Mouse (Mus musculus) left cerebral cortex, postnatal 10 days (tissue): ENCODE results near the gene Acot9. TPM values are rescaled to one million over a fixed set of nuclear protein-coding genes. Genes with fewer than 3 reads are reported as not detected.

Experiments used
- DNase-seq, 2 experiments: peaks; one replicate each; pipeline ENCODE4 v3.0.0; 2021 to 2022; ENCODE audit warnings: low spot score in 2 of 2, mixed read lengths in 1 of 2; ENCODE audit errors: extremely low spot score in 1 of 2
- intact Hi-C: fragments of 180-260 bp; cut with DNase I; formaldehyde crosslinking; loops from one replicate; pipeline ENCODE4 v1.15.1; 2025
- total RNA-seq, 2 experiments: library from RNA; stranded (reverse); gene quantifications; 2 replicates each; pipeline ENCODE4 v1.2.3; 2021

Gene Acot9
- 10 to 100 TPM; 33.6 to 33.8 TPM for total RNA-seq

- intact Hi-C loops, result no loop called here
- peak; percentile 76 to 92 for DNase-seq
Observed at GRCm38 (mm10) chrX:155262235-155262914, at the start of gene Acot9. Acot9 (plus strand) TSS chrX:155262443.

GRCm38 (mm10) chrX:155214291-155215136, 47.7 kb upstream of the Acot9 start:
- intact Hi-C loops, result loop anchor here (5.0 kb wide), 1 partner anchor 67 kb away; no protein-coding TSS in a partner anchor
- DNase-seq, result no peak

DNA sequence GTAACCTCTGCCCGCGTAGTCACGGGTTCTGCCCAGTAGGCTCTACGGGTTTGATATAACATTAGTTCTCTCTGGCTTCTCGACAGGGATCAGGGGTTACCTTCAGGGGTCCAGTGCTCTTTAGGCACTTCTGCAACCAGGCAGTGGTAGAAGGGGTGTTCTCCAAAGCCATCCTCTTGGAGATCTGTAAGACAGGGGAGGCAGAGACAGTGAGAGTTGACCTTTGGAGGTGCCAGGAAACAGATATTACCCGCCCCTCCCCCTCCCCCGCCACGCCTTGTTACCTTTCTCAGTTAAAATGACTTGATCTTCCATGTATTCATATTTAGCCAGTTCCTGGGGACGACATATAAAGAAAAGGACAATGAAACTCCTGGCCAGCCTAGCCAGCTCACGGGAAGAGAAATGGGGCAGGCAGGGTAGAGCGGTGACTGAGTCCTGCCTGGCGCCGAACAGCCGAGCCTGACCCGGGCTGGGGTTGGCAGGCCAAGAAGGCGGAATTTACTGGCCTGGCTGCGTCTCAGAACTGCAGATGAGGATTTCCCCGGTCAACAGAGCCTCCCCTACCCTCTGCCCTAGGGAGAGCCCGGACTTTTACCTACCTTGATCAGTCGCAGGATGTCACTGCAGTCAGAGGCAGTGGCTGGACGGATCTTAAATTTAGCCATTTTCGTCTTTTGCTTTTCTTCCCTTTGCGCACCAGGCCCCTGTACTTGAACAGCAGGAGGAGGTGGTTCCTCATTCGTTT, 46.6 kb upstream of the Acot9 start:
- intact Hi-C loops, result loop anchor here (5.0 kb wide), 1 partner anchor 68 kb away; no protein-coding TSS in a partner anchor
- peak in 1 of 2 experiments; percentile 30 for DNase-seq

- intact Hi-C loops, result loop anchor here (5.0 kb wide), 1 partner anchor 69 kb away; no protein-coding TSS in a partner anchor
- peak; percentile 81 to 94 for DNase-seq
Observed at GRCm38 (mm10) chrX:155216271-155216670, 46.0 kb upstream of the Acot9 start, which contains the start of gene Sat1. Sat1 (minus strand) TSS chrX:155216449.

DNA sequence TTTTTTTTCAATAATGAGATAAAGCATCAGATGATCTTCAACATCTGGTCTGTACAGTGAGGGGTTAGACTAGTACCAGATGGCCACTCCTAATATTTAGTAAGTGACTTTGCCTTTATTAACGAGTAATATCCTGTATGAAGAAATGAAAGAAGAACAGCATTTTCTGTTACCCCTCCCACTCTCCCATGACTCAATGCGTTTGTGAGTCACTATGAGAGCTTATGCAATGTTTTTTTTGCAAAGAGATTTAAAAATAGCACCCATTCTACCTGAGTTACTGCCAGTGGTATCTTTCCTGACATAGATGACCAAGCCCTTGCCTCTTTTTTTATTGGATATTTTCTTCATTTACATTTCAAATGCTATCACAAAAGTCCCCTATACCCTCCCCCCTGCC, 44.0 kb upstream of the Acot9 start:
- intact Hi-C loops, result loop anchor here (5.0 kb wide), 1 partner anchor 71 kb away; no protein-coding TSS in a partner anchor
- DNase-seq, result no peak

- intact Hi-C loops, result no loop called here
- no peak for DNase-seq
Observed at GRCm38 (mm10) chrX:155256856-155257255, 5.4 kb upstream of the Acot9 start.

DNA sequence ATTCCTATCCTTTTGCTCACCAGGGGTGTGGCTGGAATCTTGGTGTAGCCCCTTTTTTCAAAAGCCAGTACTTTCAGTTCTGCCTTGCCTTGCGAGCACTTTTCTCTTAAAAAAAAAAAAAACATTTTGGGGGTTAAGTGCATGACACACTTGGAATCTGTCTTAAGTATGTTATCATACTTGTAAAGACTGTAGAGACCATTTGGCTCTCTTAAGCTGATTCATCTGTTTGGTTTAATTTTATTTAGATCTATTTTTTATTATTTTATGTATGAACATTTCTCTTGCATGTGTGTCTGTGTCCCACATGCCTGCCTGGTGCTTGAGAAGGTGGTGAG, 641 bp downstream of the Acot9 start:
- DNase-seq, result no peak
- intact Hi-C loops, result no loop called here

DNA sequence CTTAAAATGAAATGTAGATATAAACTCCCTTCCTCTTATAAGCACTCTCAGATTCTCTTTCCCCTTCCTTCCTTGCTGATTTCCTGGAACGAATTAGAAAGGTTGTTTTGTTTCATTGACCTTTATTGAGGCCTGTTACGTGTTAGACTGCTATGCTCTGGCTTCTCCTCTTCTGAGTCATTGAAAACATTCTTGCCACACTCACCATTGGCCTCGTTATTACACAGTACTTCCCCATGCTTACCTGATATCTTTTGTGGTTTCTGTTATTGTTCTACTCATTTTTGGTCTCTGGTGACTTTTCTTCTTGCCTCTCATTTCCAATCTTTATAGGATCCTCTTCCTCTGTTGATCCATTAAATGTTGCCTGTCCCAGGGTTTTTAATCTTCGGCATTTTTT, 16.2 kb downstream of the Acot9 start:
- intact Hi-C loops, result no loop called here
- DNase-seq, result no peak

DNA sequence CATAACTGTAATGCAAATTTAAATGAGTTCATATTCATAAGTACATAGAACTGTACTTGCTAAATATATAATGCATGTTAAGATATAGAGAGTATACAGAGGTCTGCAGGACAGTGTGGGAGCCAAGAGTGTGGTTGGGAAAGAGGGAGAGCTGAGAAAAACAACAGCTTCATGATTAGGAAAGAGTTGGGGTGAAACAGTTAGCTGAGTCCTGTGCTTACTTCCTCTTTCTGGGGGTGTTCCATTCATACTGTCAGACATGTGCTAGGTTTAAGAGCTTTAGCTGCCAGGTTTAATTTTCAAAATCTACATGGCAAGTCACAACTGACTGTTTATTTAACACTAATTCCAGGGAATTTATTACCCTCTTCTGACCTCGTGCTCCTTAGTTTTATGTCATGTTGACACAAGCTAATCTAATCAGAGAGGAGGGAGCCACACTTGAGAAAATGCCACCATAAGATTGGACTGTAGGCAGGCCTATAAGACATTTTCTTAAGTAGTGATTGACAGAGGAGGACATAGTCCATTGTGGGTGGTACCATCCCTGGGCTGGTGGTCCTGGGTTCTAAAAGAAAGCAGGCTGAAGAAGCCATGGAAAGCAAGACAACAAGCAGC, 18.3 kb downstream of the Acot9 start:
- intact Hi-C loops, result no loop called here
- DNase-seq, result no peak

DNA sequence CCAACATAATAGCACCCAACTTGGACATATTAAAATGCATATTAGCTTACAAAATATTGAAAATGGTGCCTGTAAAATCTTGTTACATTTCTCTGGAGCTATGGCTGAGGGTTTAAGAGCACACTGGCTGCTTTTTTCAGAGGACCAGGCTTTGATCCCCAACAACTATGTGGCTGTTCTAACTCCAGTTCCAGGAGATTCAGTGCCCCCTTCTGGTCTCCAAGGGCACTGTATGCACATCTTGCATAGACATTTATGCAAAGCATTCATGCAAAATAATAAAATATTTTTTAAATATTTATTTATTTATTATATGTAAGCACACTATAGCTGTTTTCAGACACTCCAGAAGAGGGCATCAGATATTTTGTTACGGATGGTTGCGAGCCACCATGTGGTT, 44.1 kb downstream of the Acot9 start:
- intact Hi-C loops, result no loop called here
- no peak for DNase-seq

- DNase-seq, result peak in 1 of 2 experiments; percentile 22
- intact Hi-C loops, result loop anchor here (10.0 kb wide), 1 partner anchor 173 kb away; no protein-coding TSS in a partner anchor
Observed at GRCm38 (mm10) chrX:155318005-155318404, 55.8 kb downstream of the Acot9 start.

DNA sequence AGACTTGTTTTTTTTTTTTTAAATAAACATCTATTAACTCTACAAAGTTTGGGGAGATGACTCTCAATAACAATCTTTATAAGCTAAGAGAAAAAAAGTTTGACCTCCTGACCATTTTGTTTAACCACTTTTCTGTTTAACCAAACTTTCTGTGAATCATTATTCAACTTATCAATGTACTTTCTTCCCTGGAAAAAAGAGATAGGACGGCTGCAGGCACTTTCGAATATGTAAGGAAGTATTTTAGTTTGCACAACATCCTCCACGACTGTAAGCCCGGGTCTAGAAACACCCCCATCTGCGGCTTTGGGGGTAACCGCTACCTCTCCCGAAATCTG, 75.3 kb downstream of the Acot9 start:
- intact Hi-C loops, result no loop called here

GRCm38 (mm10) chrX:155337905-155338721, 75.9 kb downstream of the Acot9 start:
- peak; percentile 36 to 89 for DNase-seq

More for the DNA sequence above, 75.3 kb downstream of the Acot9 start:
- no peak for DNase-seq

DNA sequence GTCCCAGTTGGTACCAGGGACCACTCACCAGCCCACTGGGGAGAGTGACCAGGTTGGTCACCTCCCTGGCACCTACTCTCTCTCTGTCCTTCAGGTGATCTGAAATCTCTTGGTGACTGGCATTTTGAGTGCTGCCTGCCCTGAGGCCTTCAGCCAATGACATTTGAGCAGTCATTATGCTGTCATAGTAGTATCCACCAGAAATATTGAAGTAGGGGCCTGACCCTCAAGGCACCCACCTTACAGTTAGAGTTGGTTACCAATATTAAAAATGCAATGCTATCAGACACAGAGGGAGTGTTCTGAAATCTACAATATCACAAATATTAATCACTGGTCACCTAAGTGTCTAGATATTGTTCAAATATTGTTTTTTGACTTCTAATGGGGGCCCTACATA, 78.4 kb downstream of the Acot9 start, which contains the start of gene Prdx4:
Gene Prdx4, minus strand, starts transcription at position 101 of the 400 bp plus-strand sequence.
- no peak for DNase-seq

More at GRCm38 (mm10) chrX:155337905-155338721, 75.9 kb downstream of the Acot9 start:
- intact Hi-C loops, result no loop called here

GRCm38 (mm10) chrX:155346249-155346648, 84.0 kb downstream of the Acot9 start:
- DNase-seq, result no peak
- intact Hi-C loops, result no loop called here

More for the DNA sequence above, 78.4 kb downstream of the Acot9 start, which contains the start of gene Prdx4:
- intact Hi-C loops, result no loop called here
